Mouse (Mus musculus) liver, adult 2 months (tissue): ENCODE results near the gene Tdrkh. TPM values are rescaled to one million over a fixed set of nuclear protein-coding genes. Genes with fewer than 3 reads are reported as not detected.

Experiments used
- DNase-seq: peaks from one replicate; pipeline ENCODE4 v3.0.0-alpha.2; 2011; ENCODE audit warnings: low read depth, low spot score; ENCODE audit errors: extremely low read depth
- H3K27ac ChIP-seq: fragments of 200-500 bp; replicated peaks from 2 replicates; pipeline ENCODE4 v1.5.1; 2012; ENCODE audit warnings: low read depth, mild to moderate bottlenecking, control low read depth, inconsistent platforms, low read length; ENCODE audit not compliant: insufficient read depth
- H3K27me3 ChIP-seq: fragments of 200-500 bp; 2 replicates; pipeline ENCODE4 v1.6.1; 2012; ENCODE audit warnings: mild to moderate bottlenecking, moderate library complexity, low read length, inconsistent platforms; ENCODE audit not compliant: control insufficient read depth, insufficient read depth
- H3K36me3 ChIP-seq: fragments of 200-500 bp; 2 replicates; pipeline ENCODE4 v1.6.1; 2012; ENCODE audit warnings: low read length, inconsistent platforms; ENCODE audit not compliant: control insufficient read depth, insufficient read depth
- H3K4me1 ChIP-seq: fragments of 200-500 bp; 2 replicates; pipeline ENCODE4 v1.6.1; 2011; ENCODE audit warnings: low read length; ENCODE audit not compliant: control insufficient read depth, insufficient read depth
- H3K4me3 ChIP-seq: fragments of 200-500 bp; 2 replicates; pipeline ENCODE4 v1.5.1; 2011; ENCODE audit warnings: low read depth, mild to moderate bottlenecking, control low read depth, low read length, moderate library complexity; ENCODE audit not compliant: insufficient read depth
- H3K79me2 ChIP-seq: fragments of 200-500 bp; 2 replicates; pipeline ENCODE4 v1.6.1; 2012; ENCODE audit warnings: inconsistent platforms, mild to moderate bottlenecking, low read length, moderate library complexity; ENCODE audit not compliant: control insufficient read depth, insufficient read depth
- H3K9ac ChIP-seq: fragments of 200-500 bp; 2 replicates; pipeline ENCODE4 v1.6.1; 2012; ENCODE audit warnings: low read depth, mild to moderate bottlenecking, control low read depth, inconsistent platforms, low read length
- CTCF ChIP-seq: fragments of 200-500 bp; IDR thresholded peaks from 2 replicates; pipeline ENCODE4 v1.5.1; 2011; ENCODE audit warnings: low read depth, low read length, control low read depth
- POLR2A ChIP-seq: fragments of 200-500 bp; IDR thresholded peaks from 2 replicates; pipeline ENCODE4 v1.6.1; 2011; ENCODE audit warnings: low read length, control low read depth; ENCODE audit not compliant: insufficient read depth; ENCODE audit errors: extremely low read depth
- WGBS: fragments of 180-500 bp; shearing (Covaris S2); methylation state at CpG from one replicate; pipeline ENCODE4 v1.1.7; 2018; 5-methylcytosine and 5-hydroxymethylcytosine counted together
- polyA plus RNA-seq: library from polyadenylated mRNA; depleted of rRNA; stranded (reverse); fragments of >200 nt; gene quantifications from 2 replicates; pipeline ENCODE4 v1.2.3, GENCODE M21; 2012; rRNA removed
- total RNA-seq: library from RNA; depleted of rRNA; stranded (reverse); fragments of >200 nt; gene quantifications from 2 replicates; pipeline ENCODE4 v1.2.3, GENCODE M21; 2014; rRNA removed

Tdrkh gene
- total RNA-seq (1.5 and 1.8 TPM in 2 replicates), polyA plus RNA-seq (0.22 and 0.66 TPM in 2 replicates)

GRCm38 (mm10) chr3:94413031-94413679 is at the start of gene Tdrkh:
Tdrkh (plus strand) TSS chr3:94413273.
- H3K79me2 ChIP-seq: no peaks in the 10 kb centered on the region
- H3K9ac ChIP-seq: peak within 1 kb of the TSS; percentile 53
- no peaks in the 10 kb centered on the region for H3K36me3 ChIP-seq
- DNase-seq: peak; percentile 91
- WGBS: 10% methylated on average over 52 of the region's 52 CpGs
- H3K4me1 ChIP-seq: no peaks in the 10 kb centered on the region
- no peaks in the 10 kb centered on the region for H3K27me3 ChIP-seq
- peak within 1 kb of the TSS; percentile 61 for H3K4me3 ChIP-seq
- 0 out of 2 replicates have a peak, but pooled peaks have one; percentile 24 for TF ChIP-seq POLR2A
- no peak for TF ChIP-seq CTCF
- H3K27ac ChIP-seq: no peak within 1 kb of the TSS

- Histone ChIP-seq H3K27ac (peak overlapping the region; percentile 61), H3K36me3 (no peaks in the 10 kb centered on the region), H3K4me3 (peak overlapping the region; percentile 59), H3K4me1 (peaks cover 17% of the 10 kb centered on the region), H3K27me3 (no peaks in the 10 kb centered on the region), H3K79me2 (no peaks in the 10 kb centered on the region), H3K9ac (peak overlapping the region; percentile 84)
- TF ChIP-seq CTCF (no peak), POLR2A (0 out of 2 replicates have a peak, but pooled peaks have one; percentile 7)
- DNase-seq: peak; percentile 67
- WGBS: 3% methylated on average over 97 of the region's 97 CpGs
Measured at GRCm38 (mm10) chr3:94363291-94364153, 49.6 kb upstream of the Tdrkh start.

- no peaks in the 10 kb centered on the region for H3K36me3 ChIP-seq
- no peaks in the 10 kb centered on the region for H3K27me3 ChIP-seq
- WGBS: 25% methylated on average over 23 of the region's 23 CpGs
- H3K79me2 ChIP-seq: no peaks in the 10 kb centered on the region
- DNase-seq: no peak
- peaks cover 17% of the 10 kb centered on the region for H3K4me1 ChIP-seq
- peak overlapping the region; percentile 84 for H3K9ac ChIP-seq
- TF ChIP-seq CTCF (no peak), POLR2A (no peak)
- peak overlapping the region; percentile 59; the same call in 1 of the 2 replicates for H3K4me3 ChIP-seq
- peak overlapping the region; percentile 61; the same call in 1 of the 2 replicates for H3K27ac ChIP-seq
Measured at GRCm38 (mm10) chr3:94364154-94364526, 48.9 kb upstream of the Tdrkh start.

- TF ChIP-seq CTCF: peak; percentile 77
- no peak for TF ChIP-seq POLR2A
- Histone ChIP-seq H3K36me3 (no peaks in the 10 kb centered on the region), H3K4me3 (no peak overlapping the region), H3K9ac (0 out of 2 replicates have a peak overlapping the region, but pooled peaks have one; percentile 19), H3K4me1 (peaks cover 18% of the 10 kb centered on the region), H3K79me2 (no peaks in the 10 kb centered on the region), H3K27me3 (no peaks in the 10 kb centered on the region), H3K27ac (no peak overlapping the region)
- WGBS: 4% methylated on average over 3 of the region's 3 CpGs
- DNase-seq: peak; percentile 95
Measured at GRCm38 (mm10) chr3:94366761-94367160, 46.3 kb upstream of the Tdrkh start.

- DNase-seq: peak; percentile 96
- Histone ChIP-seq H3K27ac (peak overlapping the region; percentile 97), H3K4me1 (peaks cover 22% of the 10 kb centered on the region), H3K27me3 (no peaks in the 10 kb centered on the region), H3K4me3 (no peak overlapping the region), H3K79me2 (no peaks in the 10 kb centered on the region), H3K9ac (peak overlapping the region; percentile 36), H3K36me3 (no peaks in the 10 kb centered on the region)
- WGBS: 21% methylated on average over 6 of the region's 6 CpGs
- no peak for TF ChIP-seq CTCF
Measured at GRCm38 (mm10) chr3:94367511-94367910, 45.6 kb upstream of the Tdrkh start.

- TF ChIP-seq CTCF (no peak), POLR2A (no peak)
- Histone ChIP-seq H3K4me3 (no peak overlapping the region), H3K27me3 (no peaks in the 10 kb centered on the region), H3K9ac (no peak overlapping the region), H3K79me2 (no peaks in the 10 kb centered on the region), H3K36me3 (no peaks in the 10 kb centered on the region), H3K4me1 (peaks cover 22% of the 10 kb centered on the region), H3K27ac (peak overlapping the region; percentile 95; the same call in 1 of the 2 replicates)
- 83% methylated on average over 6 of the region's 6 CpGs for WGBS
- no peak for DNase-seq
Measured at GRCm38 (mm10) chr3:94368631-94369030, 44.4 kb upstream of the Tdrkh start.
